Mouse (Mus musculus) liver, embryonic 18 days (tissue): ENCODE measurements around the gene Orai3. TPM values are rescaled to one million over a fixed set of nuclear protein-coding genes. Genes with fewer than 3 reads are reported as not detected.

Source experiments
- polyA plus RNA-seq: library from polyadenylated mRNA; depleted of rRNA; stranded (reverse); fragments of >200 nt; gene quantifications from 2 replicates; pipeline ENCODE4 v1.2.3, GENCODE M21; 2012; rRNA removed

Gene Orai3
- 11.4 and 12.1 TPM in 2 replicates for polyA plus RNA-seq

GRCm38 (mm10) chr7:127769651-127770038 lies at the start of gene Orai3:
Orai3 (plus strand) TSS chr7:127769815.

GRCm38 (mm10) chr7:127732066-127732465 lies 37.5 kb upstream of the Orai3 start, which contains the start of gene Ctf2:
Ctf2 (minus strand) TSS chr7:127732166.

GRCm38 (mm10) chr7:127744366-127745045 lies 25.1 kb upstream of the Orai3 start, which contains the start of gene Fbxl19:
Fbxl19 (plus strand) TSS chr7:127744543.

GRCm38 (mm10) chr7:127776426-127776825 lies 6.8 kb downstream of the Orai3 start, which contains the start of gene Setd1a:
Setd1a (plus strand) TSS chr7:127776670.

GRCm38 (mm10) chr7:127785308-127785707 lies 15.7 kb downstream of the Orai3 start, which contains the start of gene Gm49388:
Gm49388 (plus strand) TSS chr7:127785608.

GRCm38 (mm10) chr7:127800435-127801009 lies 30.9 kb downstream of the Orai3 start, which contains the start of gene Hsd3b7:
Hsd3b7 (plus strand) TSS chr7:127800604.

GRCm38 (mm10) chr7:127824176-127824871 lies 54.7 kb downstream of the Orai3 start, which contains the start of the genes Stx4a and Stx1b:
Stx4a (plus strand) TSS chr7:127824294.
Stx1b (minus strand) TSS chr7:127824549.

Other genes starting within 250 kb of the Orai3 start
- 0.68 and 0.78 TPM in 2 replicates for gene Tmem265, start 208.4 kb upstream of the Orai3 start, polyA plus RNA-seq
- gene Phkg2, start 196.5 kb upstream of the Orai3 start, polyA plus RNA-seq = 28.4 and 35.4 TPM in 2 replicates
- gene Ccdc189, start 181.2 kb upstream of the Orai3 start, polyA plus RNA-seq = 3.1 and 4.4 TPM in 2 replicates
- gene Rnf40, start 181.0 kb upstream of the Orai3 start, polyA plus RNA-seq = 12.6 and 15.5 TPM in 2 replicates
- gene Zfp629, start 154.0 kb upstream of the Orai3 start, polyA plus RNA-seq = 3.4 and 4.5 TPM in 2 replicates
- 12.7 and 12.9 TPM in 2 replicates for gene Bcl7c, start 60.9 kb upstream of the Orai3 start, polyA plus RNA-seq
- gene Ctf1, start 57.1 kb upstream of the Orai3 start, polyA plus RNA-seq = 6.2 and 6.4 TPM in 2 replicates
- gene Ctf2, start 37.6 kb upstream of the Orai3 start, polyA plus RNA-seq = not detected in 2 replicates
- gene Fbxl19, start 25.3 kb upstream of the Orai3 start, polyA plus RNA-seq = 5.1 and 5.4 TPM in 2 replicates
- gene Setd1a, start 6.9 kb downstream of the Orai3 start, polyA plus RNA-seq = 3.8 and 4.8 TPM in 2 replicates
- 0.12 TPM in 1 of 2 replicates, not detected in the other for gene Gm49388, start 15.8 kb downstream of the Orai3 start, polyA plus RNA-seq
- gene Hsd3b7, start 30.8 kb downstream of the Orai3 start, polyA plus RNA-seq = 228 and 255 TPM in 2 replicates
- 39.6 and 41.1 TPM in 2 replicates for gene Stx4a, start 54.5 kb downstream of the Orai3 start, polyA plus RNA-seq
- gene Stx1b, start 54.7 kb downstream of the Orai3 start, polyA plus RNA-seq = 2.5 and 2.9 TPM in 2 replicates
- 5.3 and 5.5 TPM in 2 replicates for gene Zfp646, start 106.4 kb downstream of the Orai3 start, polyA plus RNA-seq
- gene Zfp668, start 107.0 kb downstream of the Orai3 start, polyA plus RNA-seq = 1.7 and 1.9 TPM in 2 replicates
- 1.8 and 1.9 TPM in 2 replicates for gene Prss53, start 121.2 kb downstream of the Orai3 start, polyA plus RNA-seq
- gene Gm21974, start 125.6 kb downstream of the Orai3 start, polyA plus RNA-seq = not detected in 2 replicates
- gene Vkorc1, start 125.8 kb downstream of the Orai3 start, polyA plus RNA-seq = 384 and 432 TPM in 2 replicates
- 21.6 TPM in 2 replicates for gene Bckdk, start 134.3 kb downstream of the Orai3 start, polyA plus RNA-seq
- 11.1 and 11.5 TPM in 2 replicates for gene Kat8, start 142.7 kb downstream of the Orai3 start, polyA plus RNA-seq
- 24.5 and 29.4 TPM in 2 replicates for gene Prss8, start 160.3 kb downstream of the Orai3 start, polyA plus RNA-seq
- gene Prss36, start 176.9 kb downstream of the Orai3 start, polyA plus RNA-seq = 3.5 and 4.0 TPM in 2 replicates
- 203 and 208 TPM in 2 replicates for gene Fus, start 197.6 kb downstream of the Orai3 start, polyA plus RNA-seq
- gene Pycard, start 224.1 kb downstream of the Orai3 start, polyA plus RNA-seq = 17.8 and 18.5 TPM in 2 replicates
- 0.07 TPM in 2 replicates for gene Trim72, start 234.1 kb downstream of the Orai3 start, polyA plus RNA-seq